Mouse (Mus musculus): ENCODE measurements around the gene Eipr1. TPM values are rescaled to one million over a fixed set of nuclear protein-coding genes. Genes with fewer than 3 reads are reported as not detected.

Gene Eipr1
- polyA plus RNA-seq, 1 experiment, result 28.5 TPM

- H3K4me1 ChIP-seq (ENCODE audit: control insufficient read depth, insufficient read depth, insufficient read length), result no peaks in the 10 kb centered on the region
These were observed 33.7 kb downstream of the Eipr1 start for GRCm38 (mm10) chr12:28785299-28785698.

DNA sequence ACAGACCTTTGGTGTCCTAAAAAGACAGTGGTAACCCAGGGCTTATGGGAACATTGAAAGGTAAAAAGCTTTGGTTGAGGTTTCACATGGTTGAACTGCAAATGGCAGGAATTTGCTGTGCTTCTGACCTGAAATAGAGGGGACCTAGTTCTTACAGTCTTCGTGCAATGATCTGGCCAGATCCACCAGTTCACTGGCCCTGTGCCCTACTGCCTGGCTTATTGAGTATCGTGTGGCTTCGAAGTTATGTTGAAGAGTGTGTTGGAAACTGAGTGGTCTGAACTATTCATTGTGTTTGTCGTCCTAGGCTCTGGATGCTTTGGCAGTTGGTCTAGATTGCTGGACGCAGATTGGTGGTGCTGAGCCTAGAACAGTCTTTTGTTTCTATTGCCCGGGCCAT lies 34.7 kb downstream of the Eipr1 start:
- 95% methylated on average over 6 of the region's 6 CpGs for WGBS
- no peaks in the 10 kb centered on the region for H3K27me3 ChIP-seq (ENCODE audit: control insufficient read depth, insufficient read depth, low read length)
- no peak overlapping the region for H3K4me3 ChIP-seq (ENCODE audit: extremely low read depth, insufficient read depth, insufficient read length)
- H3K4me1 ChIP-seq (ENCODE audit: control insufficient read depth, insufficient read depth, insufficient read length), result no peaks in the 10 kb centered on the region
- no peak for DNase-seq (ENCODE audit: low read depth in 1 of 2, low spot score in 2 of 2)
- TF ChIP-seq CTCF (IDR thresholded peaks at IDR 0.05; ENCODE audit: extremely low read depth, insufficient read depth, insufficient read length, insufficient replicate concordance), result no peak
- no peak for TF ChIP-seq POLR2A (IDR thresholded peaks at IDR 0.05; ENCODE audit: low read depth, low read length)
- H3K36me3 ChIP-seq (ENCODE audit: control insufficient read depth, insufficient read depth, low read length), result no peaks in the 10 kb centered on the region
- no peak overlapping the region for H3K27ac ChIP-seq (ENCODE audit: insufficient read depth, low read length)

More at GRCm38 (mm10) chr12:28785299-28785698, 33.7 kb downstream of the Eipr1 start:
- 84% methylated on average over 1 of the region's 1 CpGs for WGBS
- H3K36me3 ChIP-seq (ENCODE audit: control insufficient read depth, insufficient read depth, low read length), result no peaks in the 10 kb centered on the region
- H3K4me3 ChIP-seq (ENCODE audit: extremely low read depth, insufficient read depth, insufficient read length), result no peak overlapping the region
- TF ChIP-seq POLR2A (IDR thresholded peaks at IDR 0.05; ENCODE audit: low read depth, low read length), result no peak
- TF ChIP-seq CTCF (IDR thresholded peaks at IDR 0.05; ENCODE audit: extremely low read depth, insufficient read depth, insufficient read length, insufficient replicate concordance), result no peak
- no peak overlapping the region for H3K27ac ChIP-seq (ENCODE audit: insufficient read depth, low read length)
- no peaks in the 10 kb centered on the region for H3K27me3 ChIP-seq (ENCODE audit: control insufficient read depth, insufficient read depth, low read length)
- no peak for DNase-seq (ENCODE audit: low read depth in 1 of 2, low spot score in 2 of 2)

DNA sequence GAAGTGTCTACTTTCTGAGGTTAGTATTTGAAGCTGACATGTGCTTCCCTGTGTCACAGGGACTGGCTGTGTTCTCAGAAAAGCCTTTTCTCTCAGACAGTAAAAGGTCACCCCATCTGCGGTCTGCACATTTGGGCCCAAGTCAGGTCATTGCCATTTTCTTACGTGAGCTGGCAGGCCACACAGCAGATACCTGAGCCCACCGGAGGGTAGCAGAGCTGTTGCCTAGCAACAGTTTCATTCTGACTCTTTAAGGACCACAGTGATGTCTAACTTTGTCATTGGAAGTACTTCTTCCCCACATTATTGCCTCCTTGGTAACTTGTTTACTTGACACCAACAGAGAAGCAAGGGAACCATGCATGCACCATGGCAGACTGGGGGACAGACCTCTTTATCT lies 41.0 kb downstream of the Eipr1 start:
- no peaks in the 10 kb centered on the region for H3K4me1 ChIP-seq (ENCODE audit: control insufficient read depth, insufficient read depth, insufficient read length)

DNA sequence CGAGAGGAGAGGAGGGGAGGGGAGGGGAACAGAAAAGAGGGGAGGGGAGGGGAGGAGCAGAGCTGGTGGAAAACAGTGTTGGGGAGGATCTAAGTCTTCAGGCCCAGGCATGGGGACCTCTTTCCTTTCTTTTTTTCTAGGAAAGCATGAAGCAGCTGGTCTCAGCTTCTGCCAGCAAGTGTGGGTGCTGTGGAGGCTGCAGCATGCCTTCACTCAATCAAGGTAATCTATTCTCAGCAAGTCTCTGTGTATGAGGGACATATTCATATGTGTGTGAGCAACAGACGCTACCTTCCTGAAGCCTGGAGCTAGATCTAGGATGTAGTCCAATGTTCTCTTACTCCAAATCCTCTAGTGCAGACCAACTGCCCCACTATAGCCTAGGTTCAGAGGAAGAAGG lies 42.1 kb downstream of the Eipr1 start:
- WGBS, result 82% methylated on average over 2 of the region's 2 CpGs
- TF ChIP-seq CTCF (IDR thresholded peaks at IDR 0.05; ENCODE audit: extremely low read depth, insufficient read depth, insufficient read length, insufficient replicate concordance) (no peak), POLR2A (IDR thresholded peaks at IDR 0.05; ENCODE audit: low read depth, low read length) (no peak)
- no peak overlapping the region for H3K27ac ChIP-seq (ENCODE audit: insufficient read depth, low read length)
- no peaks in the 10 kb centered on the region for H3K4me1 ChIP-seq (ENCODE audit: control insufficient read depth, insufficient read depth, insufficient read length)
- H3K36me3 ChIP-seq (ENCODE audit: control insufficient read depth, insufficient read depth, low read length), result no peaks in the 10 kb centered on the region; the same call in 1 of the 2 replicates
- no peak for DNase-seq (ENCODE audit: low read depth in 1 of 2, low spot score in 2 of 2)
- H3K27me3 ChIP-seq (ENCODE audit: control insufficient read depth, insufficient read depth, low read length), result no peaks in the 10 kb centered on the region
- no peak overlapping the region for H3K4me3 ChIP-seq (ENCODE audit: extremely low read depth, insufficient read depth, insufficient read length)

More for the DNA sequence above, 41.0 kb downstream of the Eipr1 start:
- TF ChIP-seq POLR2A (IDR thresholded peaks at IDR 0.05; ENCODE audit: low read depth, low read length) (no peak), CTCF (IDR thresholded peaks at IDR 0.05; ENCODE audit: extremely low read depth, insufficient read depth, insufficient read length, insufficient replicate concordance) (no peak)
- Histone ChIP-seq H3K27me3 (ENCODE audit: control insufficient read depth, insufficient read depth, low read length) (no peaks in the 10 kb centered on the region), H3K36me3 (ENCODE audit: control insufficient read depth, insufficient read depth, low read length) (no peaks in the 10 kb centered on the region; the same call in 1 of the 2 replicates), H3K4me3 (ENCODE audit: extremely low read depth, insufficient read depth, insufficient read length) (no peak overlapping the region), H3K27ac (ENCODE audit: insufficient read depth, low read length) (no peak overlapping the region)
- DNase-seq (ENCODE audit: low read depth in 1 of 2, low spot score in 2 of 2), result no peak
- 81% methylated on average over 3 of the region's 3 CpGs for WGBS

- Histone ChIP-seq H3K36me3 (ENCODE audit: control insufficient read depth, insufficient read depth, low read length) (no peaks in the 10 kb centered on the region; the same call in 1 of the 2 replicates), H3K4me1 (ENCODE audit: control insufficient read depth, insufficient read depth, insufficient read length) (peaks cover 3% of the 10 kb centered on the region; the same call in 1 of the 2 replicates)
- WGBS, result 94% methylated on average over 3 of the region's 3 CpGs
These were observed 43.4 kb downstream of the Eipr1 start for GRCm38 (mm10) chr12:28795041-28795440.

GRCm38 (mm10) chr12:28796881-28797420 lies 45.3 kb downstream of the Eipr1 start:
- Histone ChIP-seq H3K4me1 (ENCODE audit: control insufficient read depth, insufficient read depth, insufficient read length) (peaks cover 6% of the 10 kb centered on the region; the same call in 1 of the 2 replicates), H3K27ac (ENCODE audit: insufficient read depth, low read length) (no peak overlapping the region), H3K27me3 (ENCODE audit: control insufficient read depth, insufficient read depth, low read length) (no peaks in the 10 kb centered on the region), H3K4me3 (ENCODE audit: extremely low read depth, insufficient read depth, insufficient read length) (no peak overlapping the region), H3K36me3 (ENCODE audit: control insufficient read depth, insufficient read depth, low read length) (no peaks in the 10 kb centered on the region; the same call in 1 of the 2 replicates)
- no peak for TF ChIP-seq POLR2A (IDR thresholded peaks at IDR 0.05; ENCODE audit: low read depth, low read length)
- TF ChIP-seq CTCF (IDR thresholded peaks at IDR 0.05; ENCODE audit: extremely low read depth, insufficient read depth, insufficient read length, insufficient replicate concordance), result no peak
- no peak for DNase-seq (ENCODE audit: low read depth in 1 of 2, low spot score in 2 of 2)

More at GRCm38 (mm10) chr12:28795041-28795440, 43.4 kb downstream of the Eipr1 start:
- no peak for DNase-seq (ENCODE audit: low read depth in 1 of 2, low spot score in 2 of 2)
- Histone ChIP-seq H3K27ac (ENCODE audit: insufficient read depth, low read length) (no peak overlapping the region), H3K27me3 (ENCODE audit: control insufficient read depth, insufficient read depth, low read length) (no peaks in the 10 kb centered on the region), H3K4me3 (ENCODE audit: extremely low read depth, insufficient read depth, insufficient read length) (no peak overlapping the region)
- no peak for TF ChIP-seq POLR2A (IDR thresholded peaks at IDR 0.05; ENCODE audit: low read depth, low read length)
- TF ChIP-seq CTCF (IDR thresholded peaks at IDR 0.05; ENCODE audit: extremely low read depth, insufficient read depth, insufficient read length, insufficient replicate concordance), result no peak

DNA sequence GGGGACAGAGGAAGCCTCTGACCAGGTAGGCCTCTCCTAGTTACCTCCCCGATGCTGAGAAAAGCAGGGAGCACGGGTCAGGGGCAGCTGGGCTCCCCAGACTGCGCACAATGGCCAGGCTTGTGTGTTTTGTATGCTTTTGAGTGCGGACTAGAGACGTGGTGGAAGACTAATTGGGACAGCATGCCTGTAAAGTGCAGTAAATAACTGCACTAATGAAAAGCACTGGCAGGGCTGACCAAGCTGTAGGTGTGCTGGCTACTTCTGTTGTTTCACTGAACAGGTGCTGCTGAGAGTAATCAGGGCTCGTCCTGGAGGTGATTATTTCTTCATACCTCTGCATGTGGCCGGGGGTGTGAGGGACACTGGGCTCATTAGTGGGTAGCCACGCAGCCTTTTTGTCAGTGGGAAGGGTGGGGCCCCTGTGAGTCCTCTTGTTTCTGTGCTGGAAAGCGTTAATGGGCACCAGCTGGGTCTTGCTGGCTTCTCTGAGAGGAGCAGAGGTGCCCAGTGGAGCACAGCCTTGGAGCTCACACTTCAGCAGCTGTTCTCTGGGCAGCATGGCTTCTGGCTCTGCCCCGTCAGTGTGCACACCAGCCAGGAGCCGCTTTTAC lies 48.3 kb downstream of the Eipr1 start:
- no peak for DNase-seq (ENCODE audit: low read depth in 1 of 2, low spot score in 2 of 2)
- Histone ChIP-seq H3K4me3 (ENCODE audit: extremely low read depth, insufficient read depth, insufficient read length) (no peak overlapping the region), H3K27ac (ENCODE audit: insufficient read depth, low read length) (peak overlapping the region; percentile 66), H3K36me3 (ENCODE audit: control insufficient read depth, insufficient read depth, low read length) (no peaks in the 10 kb centered on the region; the same call in 1 of the 2 replicates), H3K4me1 (ENCODE audit: control insufficient read depth, insufficient read depth, insufficient read length) (peaks cover 6% of the 10 kb centered on the region; the same call in 1 of the 2 replicates), H3K27me3 (ENCODE audit: control insufficient read depth, insufficient read depth, low read length) (no peaks in the 10 kb centered on the region)
- TF ChIP-seq CTCF (IDR thresholded peaks at IDR 0.05; ENCODE audit: extremely low read depth, insufficient read depth, insufficient read length, insufficient replicate concordance) (no peak), POLR2A (IDR thresholded peaks at IDR 0.05; ENCODE audit: low read depth, low read length) (no peak)
- 74% methylated on average over 11 of the region's 11 CpGs for WGBS
